Comparison of ENCODE assay signal across 11 mouse cellular contexts in genomic region chr12:102631690-102632089, GRCm38 (mm10).
DNase-seq lines count a peak whose midpoint lies in the region; ATAC-seq and TF ChIP-seq lines count a peak whose summit lies in the region.
"Had no signal": no experiment of that assay in that cellular context is flagged by ENCODE, and none has a peak within 500 bp of the region (broad histone marks: within the 10 kb centered on the region; RNA-seq: fewer than 3 reads in every experiment).

No protein-coding gene starts in this region.

- H3K27me3 ChIP-seq in liver, embryonic 11.5 days (replicated peaks; ENCODE audit: control insufficient read depth, insufficient read depth, low read length) = no peaks in the 10 kb centered on the region
- no peaks in the 10 kb centered on the region for H3K27me3 ChIP-seq in embryonic facial prominence, embryonic 15.5 days
- H3K27me3 ChIP-seq in hindbrain, postnatal 0 days (ENCODE audit: insufficient read depth, low read length) = no peaks in the 10 kb centered on the region
- H3K27me3 ChIP-seq: kidney, embryonic 15.5 days; lung, embryonic 15.5 days had no signal

- peaks cover 6% of the 10 kb centered on the region for H3K4me1 ChIP-seq in liver, embryonic 11.5 days (replicated peaks; ENCODE audit: control insufficient read depth, insufficient read depth, low read length)
- H3K4me1 ChIP-seq in embryonic facial prominence, embryonic 15.5 days = peaks cover 19% of the 10 kb centered on the region
- H3K4me1 ChIP-seq in hindbrain, postnatal 0 days (ENCODE audit: insufficient read depth, low read length) = peaks cover 11% of the 10 kb centered on the region; the same call in 1 of the 2 replicates

- no peaks in the 10 kb centered on the region for H3K9me3 ChIP-seq in liver, embryonic 11.5 days (ENCODE audit: control insufficient read depth, low read length)
- no peaks in the 10 kb centered on the region for H3K9me3 ChIP-seq in embryonic facial prominence, embryonic 15.5 days (replicated peaks)
- no peaks in the 10 kb centered on the region for H3K9me3 ChIP-seq in hindbrain, postnatal 0 days (ENCODE audit: low read length)
- H3K9me3 ChIP-seq: kidney, embryonic 15.5 days; lung, embryonic 15.5 days had no signal

- no peak for DNase-seq in liver, embryonic 11.5 days (ENCODE audit: low spot score)
- DNase-seq in liver = no peak
- DNase-seq in hindbrain, postnatal 0 days (ENCODE audit: low spot score) = peak; percentile 74
- DNase-seq in retina, adult 2 months (ENCODE audit: low read depth, low spot score) = peak; percentile 92
- DNase-seq in urinary bladder, adult 2 months (ENCODE audit: low spot score) = no peak
- no peak for DNase-seq in gastrocnemius, postnatal 25 days
- DNase-seq: layer of hippocampus, postnatal 36 days; right cerebral cortex, adult 18-20 months had no signal

- H3K4me2 ChIP-seq in liver, embryonic 11.5 days = no peak overlapping the region
- no peak overlapping the region for H3K4me2 ChIP-seq in embryonic facial prominence, embryonic 15.5 days (replicated peaks)
- no peak overlapping the region for H3K4me2 ChIP-seq in hindbrain, postnatal 0 days (ENCODE audit: low read depth, low read length)
- H3K4me2 ChIP-seq: kidney, embryonic 15.5 days; lung, embryonic 15.5 days had no signal

- H3K9ac ChIP-seq in liver, embryonic 11.5 days (ENCODE audit: low read depth, low read length) = no peak overlapping the region
- H3K9ac ChIP-seq in embryonic facial prominence, embryonic 15.5 days = no peak overlapping the region
- H3K9ac ChIP-seq in hindbrain, postnatal 0 days (replicated peaks; ENCODE audit: low read length) = no peak overlapping the region
- H3K9ac ChIP-seq: kidney, embryonic 15.5 days; lung, embryonic 15.5 days had no signal

- ATAC-seq in liver, embryonic 11.5 days (replicated peaks; ENCODE audit: low FRiP score) = peak; percentile 51; the same call in 1 of the 2 replicates
- 0 out of 2 replicates have a peak, but pooled peaks have one; percentile 39 for ATAC-seq in embryonic facial prominence, embryonic 15.5 days (ENCODE audit: insufficient number of reproducible peaks, low FRiP score, low TSS enrichment, low read depth)
- peak; percentile 34 for ATAC-seq in hindbrain, postnatal 0 days

- 54% methylated on average over 8 of the region's 8 CpGs for WGBS in liver, embryonic 11.5 days
- WGBS in embryonic facial prominence, embryonic 15.5 days = 43% methylated on average over 8 of the region's 8 CpGs
- 52% methylated on average over 8 of the region's 8 CpGs for WGBS in hindbrain, postnatal 0 days

- H3K36me3 ChIP-seq in liver, embryonic 11.5 days (ENCODE audit: control insufficient read depth, insufficient read depth, low read length) = no peaks in the 10 kb centered on the region
- H3K36me3 ChIP-seq in embryonic facial prominence, embryonic 15.5 days = no peaks in the 10 kb centered on the region
- no peaks in the 10 kb centered on the region for H3K36me3 ChIP-seq in hindbrain, postnatal 0 days (ENCODE audit: insufficient read depth, low read length)
- H3K36me3 ChIP-seq: kidney, embryonic 15.5 days; lung, embryonic 15.5 days had no signal

- no peak overlapping the region for H3K27ac ChIP-seq in liver, embryonic 11.5 days (ENCODE audit: low read depth, low read length)
- no peak overlapping the region for H3K27ac ChIP-seq in embryonic facial prominence, embryonic 15.5 days (replicated peaks)
- H3K27ac ChIP-seq in hindbrain, postnatal 0 days = peak overlapping the region; percentile 60; the same call in 1 of the 2 replicates
- H3K27ac ChIP-seq: kidney, embryonic 15.5 days; lung, embryonic 15.5 days had no signal

- TF ChIP-seq CTCF in hindbrain, postnatal 0 days (IDR thresholded peaks at IDR 0.05; ENCODE audit: low read depth) = no peak

- H3K4me3 ChIP-seq in liver, embryonic 11.5 days (ENCODE audit: low read depth, low read length) = no peak overlapping the region
- no peak overlapping the region for H3K4me3 ChIP-seq in embryonic facial prominence, embryonic 15.5 days (replicated peaks)
- no peak overlapping the region for H3K4me3 ChIP-seq in hindbrain, postnatal 0 days (ENCODE audit: low read length)
- H3K4me3 ChIP-seq: kidney, embryonic 15.5 days; lung, embryonic 15.5 days had no signal

Comparison
In these comparisons a context has a peak if more than half of its experiments do, and no peak if none do; other contexts are left out.
1. DNase-seq: peak in hindbrain, postnatal 0 days (single experiment) and retina, adult 2 months (single experiment); none in liver, embryonic 11.5 days (single experiment), liver (single experiment), urinary bladder, adult 2 months (single experiment) and gastrocnemius, postnatal 25 days (single experiment).
2. Peak in every context shown above with its lines, with median percentiles within 50 percentile points of each other: ATAC-seq.